Mouse (Mus musculus) CH12.LX (cell line): ENCODE results near the gene Ugt1a6a. TPM values are rescaled to one million over a fixed set of nuclear protein-coding genes. Genes with fewer than 3 reads are reported as not detected.
"Not testable (repeated sequence)": the region's sequence is repeated elsewhere in the genome, so short reads cannot be mapped to it uniquely, and the experiment has no call there.

ENCODE experiments used
- DNase-seq: peaks from one replicate; pipeline ENCODE4 v3.0.0-alpha.2; 2013; ENCODE audit errors: extremely low read depth
- H3K27ac ChIP-seq: 2 replicates; pipeline ENCODE4 v1.5.1; 2012; ENCODE audit warnings: low read depth, mild to moderate bottlenecking, control low read depth, moderate library complexity; ENCODE audit not compliant: insufficient read depth
- H3K27me3 ChIP-seq: replicated peaks from 2 replicates; pipeline ENCODE3; 2012; ENCODE audit warnings: inconsistent platforms
- H3K36me3 ChIP-seq, 2 experiments: replicated peaks in 1 of 2; 2 replicates each; pipeline versions ENCODE3 to v1.6.1; 2012; ENCODE audit warnings: inconsistent platforms in 1 of 2, low read length in 1 of 2, mild to moderate bottlenecking in 1 of 2, mixed read lengths in 1 of 2, moderate library complexity in 1 of 2; ENCODE audit not compliant: control insufficient read depth in 1 of 2, insufficient read depth in 1 of 2
- H3K4me1 ChIP-seq, 2 experiments: 2 replicates each; pipeline ENCODE4 v1.6.1; 2012; ENCODE audit warnings: inconsistent platforms in 1 of 2, moderate library complexity in 1 of 2; ENCODE audit not compliant: insufficient read depth in 2 of 2, control insufficient read depth in 1 of 2
- H3K4me2 ChIP-seq: 2 replicates; pipeline ENCODE4 v1.6.1; 2012; ENCODE audit warnings: low read depth, mild to moderate bottlenecking, control low read depth; ENCODE audit not compliant: poor library complexity, insufficient read depth, severe bottlenecking
- H3K4me3 ChIP-seq, 3 experiments: fragments of 150-350 bp in 1 of 3; sonication (generic) in 1 of 3; replicated peaks in 1 of 3; 2 replicates each; pipeline versions ENCODE3 to v1.5.1; 2011 to 2012; ENCODE audit warnings: low read depth in 2 of 3, low read length in 2 of 3, mild to moderate bottlenecking in 2 of 3, moderate library complexity in 2 of 3, control low read depth in 1 of 3, improper control_type of control experiment in 1 of 3, inconsistent platforms in 1 of 3, mixed read lengths in 1 of 3; ENCODE audit not compliant: poor library complexity in 1 of 3
- H3K79me2 ChIP-seq: replicated peaks from 2 replicates; pipeline ENCODE4 v1.6.1; 2012; ENCODE audit warnings: mild to moderate bottlenecking, moderate library complexity; ENCODE audit not compliant: control insufficient read depth, poor library complexity, insufficient read depth, severe bottlenecking; ENCODE audit errors: extremely low read depth
- H3K9ac ChIP-seq: 2 replicates; pipeline ENCODE4 v1.6.1; 2012; ENCODE audit warnings: low read depth, mild to moderate bottlenecking, control low read depth, moderate library complexity; ENCODE audit not compliant: insufficient read depth
- H3K9me3 ChIP-seq: replicated peaks from 2 replicates; pipeline ENCODE3; 2012; ENCODE audit warnings: low read length, inconsistent platforms, mixed read lengths
- BHLHE40 ChIP-seq: IDR thresholded peaks from 2 replicates; pipeline ENCODE4 v1.6.1; 2011; ENCODE audit warnings: mild to moderate bottlenecking, low read depth, low read length, improper control_type of control experiment
- CTCF ChIP-seq, 2 experiments: IDR thresholded peaks in 1 of 2; conservative IDR thresholded peaks in 1 of 2; 2 replicates each; pipeline ENCODE4 v1.5.1; 2011 to 2012; ENCODE audit warnings: low read depth in 2 of 2, low read length in 2 of 2, improper control_type of control experiment in 1 of 2, inconsistent platforms in 1 of 2, mild to moderate bottlenecking in 1 of 2, moderate library complexity in 1 of 2
- ELF1 ChIP-seq: IDR thresholded peaks from 2 replicates; pipeline ENCODE4 v1.6.1; 2014; ENCODE audit warnings: low read depth, mild to moderate bottlenecking, inconsistent platforms, low read length, improper control_type of control experiment
- ETS1 ChIP-seq: conservative IDR thresholded peaks from 2 replicates; pipeline ENCODE4 v1.6.1; 2012; ENCODE audit warnings: low read depth, mild to moderate bottlenecking, inconsistent platforms, low read length, improper control_type of control experiment, moderate library complexity
- MAFK ChIP-seq: IDR thresholded peaks from 2 replicates; pipeline ENCODE4 v1.6.1; 2011; ENCODE audit warnings: low read length, improper control_type of control experiment; ENCODE audit not compliant: insufficient replicate concordance
- MAX ChIP-seq: IDR thresholded peaks from 2 replicates; pipeline ENCODE4 v1.6.1; 2011; ENCODE audit warnings: low read length, improper control_type of control experiment
- MYC ChIP-seq: IDR thresholded peaks from 2 replicates; pipeline ENCODE4 v1.6.1; 2011; ENCODE audit warnings: low read depth, mild to moderate bottlenecking, improper control_type of control experiment, low read length
- POLR2A ChIP-seq: IDR thresholded peaks from 2 replicates; pipeline ENCODE4 v1.6.1; 2011; ENCODE audit warnings: low read depth, mild to moderate bottlenecking, improper control_type of control experiment, low read length
- SIN3A ChIP-seq: IDR thresholded peaks from 2 replicates; pipeline ENCODE4 v1.6.1; 2012; ENCODE audit warnings: low read length, improper control_type of control experiment, inconsistent platforms
- SMC3 ChIP-seq: IDR thresholded peaks from 2 replicates; pipeline ENCODE4 v1.6.1; 2011; ENCODE audit warnings: low read depth, low read length, improper control_type of control experiment
- TBP ChIP-seq: conservative IDR thresholded peaks from 2 replicates; pipeline ENCODE4 v1.6.1; 2011; ENCODE audit warnings: low read depth, low read length, improper control_type of control experiment
- TCF12 ChIP-seq: IDR thresholded peaks from 2 replicates; pipeline ENCODE4 v1.6.1; 2014; ENCODE audit warnings: low read depth, mild to moderate bottlenecking, inconsistent platforms, low read length, improper control_type of control experiment
- ZNF384 ChIP-seq: IDR thresholded peaks from 2 replicates; pipeline ENCODE4 v1.6.1; 2012; ENCODE audit warnings: low read depth, low read length, improper control_type of control experiment, inconsistent platforms
- dilution Hi-C: fragments of 300-500 bp; cut with MboI; formaldehyde crosslinking; loops from 2 replicates; pipeline ENCODE4 v1.14.3; 2020; ENCODE audit warnings: low sequenced_read_pairs; ENCODE audit not compliant: extremely low pct_unique_long_range_greater_than_20kb, extremely low pct_ligation_motif_present
- in situ Hi-C: fragments of 300-500 bp; cut with MboI; formaldehyde crosslinking; loops from 3 replicates; pipeline ENCODE4 v1.14.3; 2019; ENCODE audit warnings: low sequenced_read_pairs, low pct_ligation_motif_present, low pct_unique_long_range_greater_than_20kb, mixed read lengths
- polyA plus RNA-seq: library from polyadenylated mRNA; unstranded; fragments of >175 nt; gene quantifications from 2 replicates; pipeline ENCODE4 v1.2.1, GENCODE M21; 2012; ENCODE audit warnings: low read depth; ENCODE audit not compliant: insufficient read length
- total RNA-seq, 2 experiments: library from RNA; depleted of rRNA; stranded (reverse); fragments of 300-350 nt in 1 of 2; fragments of >200 nt in 1 of 2; gene quantifications; 2 replicates each; pipeline ENCODE4 v1.2.3; 2012 to 2014

Gene Ugt1a6a
- total and polyA plus RNA-seq, 3 experiments: 0.19 to 0.43 (median 0.30) TPM

DNA sequence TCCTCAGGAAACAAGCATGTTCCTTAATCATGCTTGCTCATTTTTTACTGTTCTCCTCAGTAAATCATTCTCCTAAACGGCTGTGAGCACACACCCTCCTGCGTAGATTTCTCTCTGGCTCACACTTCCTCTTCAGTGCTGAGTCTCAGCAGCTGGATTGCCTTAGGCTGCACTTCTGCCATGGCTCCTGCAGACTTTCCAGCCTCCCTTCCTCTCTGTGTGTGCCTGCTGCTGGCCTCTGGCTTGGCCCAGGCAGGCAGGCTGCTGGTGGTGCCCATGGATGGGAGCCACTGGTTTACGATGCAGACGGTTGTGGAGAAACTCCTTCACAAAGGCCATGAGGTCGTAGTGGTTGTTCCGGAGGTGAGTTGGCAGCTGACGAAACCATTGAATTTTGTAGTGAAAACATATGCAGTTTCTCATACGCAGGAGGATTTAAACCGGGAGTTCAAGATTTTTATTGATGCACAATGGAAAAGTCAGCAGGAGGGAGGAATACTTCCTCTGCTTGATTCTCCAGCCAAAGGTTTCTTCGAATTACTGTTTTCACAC, 39.6 kb upstream of the Ugt1a6a start, which contains the start of gene Ugt1a7c:
Ugt1a7c (plus strand) TSS at position 122 of the 552 bp plus-strand sequence.
- H3K4me2 ChIP-seq: peak within 1 kb of the TSS; percentile 64

DNA sequence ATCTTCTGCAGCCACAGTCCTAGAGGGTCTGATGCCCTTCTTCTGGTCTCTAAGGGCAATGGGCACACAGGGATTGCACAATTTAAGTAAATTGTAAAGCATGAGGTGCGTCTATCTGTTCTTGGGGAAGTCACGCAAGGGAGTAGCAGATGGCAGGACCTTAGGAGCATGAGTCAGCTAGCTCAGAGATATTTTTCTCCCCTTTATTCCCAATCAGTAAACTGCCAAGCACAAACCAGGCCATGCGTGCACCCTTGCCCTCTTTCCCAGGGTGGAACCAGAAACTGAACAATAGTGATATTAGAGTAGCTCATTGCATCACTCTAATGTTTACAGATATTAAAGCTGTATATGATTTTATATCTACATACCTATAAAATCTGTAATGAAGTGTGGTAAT, 36.1 kb upstream of the Ugt1a6a start:
- DNase-seq, H3K9ac ChIP-seq, H3K4me2 ChIP-seq, H3K9me3 ChIP-seq, H3K27ac ChIP-seq, dilution Hi-C loops, H3K79me2 ChIP-seq, H3K4me3 ChIP-seq, H3K27me3 ChIP-seq, H3K36me3 ChIP-seq, in situ Hi-C loops: not testable (repeated sequence)
- peaks cover 0 to 23% of the 10 kb centered on the region in 2 experiments; a peak in 2 of 4 replicates for H3K4me1 ChIP-seq

More for the DNA sequence above, 39.6 kb upstream of the Ugt1a6a start, which contains the start of gene Ugt1a7c:
- Histone ChIP-seq H3K27me3 (no peaks in the 10 kb centered on the region), H3K9ac (no peak within 1 kb of the TSS; the same call in 1 of the 2 replicates)
- DNase-seq: peak; percentile 68
- TF ChIP-seq POLR2A: no peak
- 0 out of 2 replicates have a peak, but pooled peaks have one; percentile 8 for TF ChIP-seq ELF1
- no peak for TF ChIP-seq MAFK
- no peak for TF ChIP-seq CTCF (conservative IDR thresholded peaks at IDR 0.05 in 1 of 2, IDR thresholded peaks at IDR 0.05 in 1 of 2; ENCODE audit: low read depth in 2 of 2, low read length in 2 of 2)
- no peak for TF ChIP-seq ZNF384
- no peak for TF ChIP-seq TBP
- 0 out of 2 replicates have a peak, but pooled peaks have one; percentile 32 for TF ChIP-seq MYC
- TF ChIP-seq ETS1: 0 out of 2 replicates have a peak, but pooled peaks have one; percentile 18
- 0 out of 2 replicates have a peak, but pooled peaks have one; percentile 18 for TF ChIP-seq MAX
- no peak for TF ChIP-seq TCF12
- TF ChIP-seq SIN3A: 0 out of 2 replicates have a peak, but pooled peaks have one; percentile 26
- no peak for TF ChIP-seq BHLHE40
- no peak for TF ChIP-seq SMC3
- TF ChIP-seq, all 38 proteins: peak for 5
- in situ Hi-C loops: no loop called here
- Histone ChIP-seq H3K79me2 (no peaks in the 10 kb centered on the region), H3K36me3 (no peaks in the 10 kb centered on the region), H3K27ac (peak within 1 kb of the TSS; percentile 55), H3K4me1 (peaks cover 0 to 25% of the 10 kb centered on the region in 2 experiments; a peak in 2 of 4 replicates), H3K4me3 (peak within 1 kb of the TSS; percentile 5 to 58 (median 20)), H3K9me3 (no peaks in the 10 kb centered on the region)
- dilution Hi-C loops: no loop called here

- not testable (repeated sequence) for DNase-seq
Observed at GRCm38 (mm10) chr1:88099691-88100090, 34.9 kb upstream of the Ugt1a6a start.

DNA sequence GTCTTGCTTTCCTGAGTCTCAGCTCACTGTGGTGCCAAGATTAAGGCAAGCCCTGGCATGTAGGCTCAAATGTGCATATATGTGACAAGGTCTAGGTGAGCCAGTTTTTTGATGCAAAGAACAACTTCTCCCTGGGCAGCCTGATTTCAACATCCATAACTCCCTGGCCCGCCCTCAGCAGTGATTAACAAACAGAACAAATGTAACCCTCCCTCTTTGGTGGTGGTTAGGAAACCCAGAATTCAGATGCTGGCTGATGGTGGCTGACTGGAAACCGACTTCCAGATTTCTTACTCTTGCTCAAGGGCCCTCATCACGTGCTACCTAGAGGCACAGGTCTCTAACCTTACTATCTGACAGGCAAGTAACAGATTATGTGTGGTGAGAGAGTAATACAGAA, 31.6 kb upstream of the Ugt1a6a start, which contains the start of gene Ugt1a6b:
Ugt1a6b (plus strand) TSS at position 234 of the 400 bp plus-strand sequence.
- peaks cover 0 to 28% of the 10 kb centered on the region in 2 experiments; a peak in 2 of 4 replicates for H3K4me1 ChIP-seq
- in situ Hi-C loops, H3K4me3 ChIP-seq, H3K36me3 ChIP-seq, H3K79me2 ChIP-seq, H3K9me3 ChIP-seq, H3K27me3 ChIP-seq, dilution Hi-C loops, H3K9ac ChIP-seq, H3K4me2 ChIP-seq, H3K27ac ChIP-seq, DNase-seq: not testable (repeated sequence)

More at GRCm38 (mm10) chr1:88099691-88100090, 34.9 kb upstream of the Ugt1a6a start:
- H3K4me3 ChIP-seq, in situ Hi-C loops, H3K36me3 ChIP-seq, H3K79me2 ChIP-seq, dilution Hi-C loops, H3K27me3 ChIP-seq, H3K9ac ChIP-seq, H3K27ac ChIP-seq, H3K4me2 ChIP-seq, H3K9me3 ChIP-seq: not testable (repeated sequence)
- peaks cover 0 to 29% of the 10 kb centered on the region in 2 experiments; a peak in 2 of 4 replicates for H3K4me1 ChIP-seq
